Mouse (Mus musculus) megakaryocyte, embryonic 14.5 days (primary cell): ENCODE measurements around the gene Col18a1.

Experiments
- FLI1 ChIP-seq: IDR thresholded peaks from 2 replicates; pipeline ENCODE4 v1.6.1; 2012; ENCODE audit warnings: low read length, inconsistent platforms, mixed read lengths
- GATA1 ChIP-seq: IDR thresholded peaks from 3 replicates; pipeline ENCODE4 v1.6.1; 2012; ENCODE audit warnings: mixed read lengths, low read length, inconsistent platforms, borderline replicate concordance

- TF ChIP-seq GATA1 (no peak), FLI1 (no peak)
Observed at GRCm38 (mm10) chr10:77180110-77180509, 13.8 kb upstream of the Col18a1 start.
